Mouse (Mus musculus) embryo, embryonic 11.5 days (tissue): ENCODE measurements around the gene Bckdhb.
"Not testable (repeated sequence)": the region's sequence is repeated elsewhere in the genome, so short reads cannot be mapped to it uniquely, and the experiment has no call there.

Experiments used
- DNase-seq: peaks from one replicate; pipeline ENCODE4 v3.0.0-alpha.2; 2012; ENCODE audit warnings: low read depth, low spot score

Bckdhb gene

DNA sequence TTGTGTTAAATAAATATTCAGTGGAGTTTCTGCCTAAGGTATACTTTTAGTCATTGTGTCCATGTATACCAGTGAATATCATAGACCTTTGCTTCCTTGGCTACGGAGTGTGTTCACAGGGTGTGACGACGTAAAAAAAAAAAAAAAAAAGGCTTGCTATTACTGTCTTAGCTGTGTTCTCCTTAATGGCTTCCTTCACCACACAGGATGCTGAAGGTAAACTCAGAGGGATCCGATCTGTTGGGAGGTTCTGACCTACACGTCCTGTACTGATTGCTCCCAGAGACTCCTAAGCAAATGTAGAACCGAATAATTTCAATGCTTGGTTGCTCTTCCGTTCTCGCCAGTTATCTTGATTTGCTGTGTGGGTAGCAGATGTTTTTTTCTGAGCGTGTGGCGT, 38.4 kb downstream of the Bckdhb start:
- DNase-seq = no peak

DNA sequence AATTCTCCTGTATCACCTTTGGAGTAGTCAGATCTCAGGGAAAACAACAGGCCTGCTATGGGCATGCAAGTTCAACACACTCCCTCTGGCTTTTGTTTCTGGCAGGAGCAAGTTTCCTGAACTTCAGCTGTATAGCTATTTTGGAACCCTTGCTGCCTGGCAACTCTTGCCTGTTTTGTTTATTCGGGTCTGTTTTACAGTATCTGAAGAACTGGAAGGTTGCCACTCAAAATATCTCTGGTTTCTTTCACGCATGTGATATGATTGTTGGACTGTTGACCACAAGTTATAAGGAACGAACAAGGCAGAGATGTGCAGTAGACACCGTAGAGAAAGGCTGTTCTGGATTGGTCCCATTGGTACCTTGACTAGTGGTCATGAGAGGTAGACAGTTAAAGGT, 39.4 kb downstream of the Bckdhb start:
- DNase-seq = no peak

DNA sequence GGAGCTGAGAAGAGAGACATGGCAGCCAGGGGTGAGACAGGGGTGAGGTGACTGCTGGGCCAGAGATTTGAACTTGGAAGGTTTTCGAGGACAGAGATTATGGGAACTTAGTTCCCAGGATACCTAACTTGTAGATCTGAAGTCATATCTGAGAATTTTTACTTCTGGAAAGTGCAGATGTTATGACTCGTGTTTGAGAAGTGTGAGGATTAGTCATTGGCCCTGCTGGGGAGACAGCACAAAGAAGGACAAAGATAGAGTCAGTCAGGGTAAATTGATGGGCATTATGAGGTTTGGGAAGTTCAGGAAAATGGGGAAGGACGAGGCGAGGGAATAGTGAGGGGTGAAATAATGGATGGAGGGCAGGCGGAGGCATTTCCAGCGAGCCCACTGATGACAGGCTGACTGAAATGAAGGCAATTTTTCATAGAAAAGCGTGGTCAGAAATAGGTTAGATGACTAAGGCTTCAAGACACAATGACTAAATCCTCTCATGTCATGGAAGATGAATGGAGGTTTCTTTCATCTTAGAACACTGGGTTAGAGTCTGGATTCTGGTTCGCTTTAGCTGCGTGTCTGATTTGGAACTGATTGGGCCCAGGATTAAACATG, 42.6 kb downstream of the Bckdhb start:
- no peak for DNase-seq

DNA sequence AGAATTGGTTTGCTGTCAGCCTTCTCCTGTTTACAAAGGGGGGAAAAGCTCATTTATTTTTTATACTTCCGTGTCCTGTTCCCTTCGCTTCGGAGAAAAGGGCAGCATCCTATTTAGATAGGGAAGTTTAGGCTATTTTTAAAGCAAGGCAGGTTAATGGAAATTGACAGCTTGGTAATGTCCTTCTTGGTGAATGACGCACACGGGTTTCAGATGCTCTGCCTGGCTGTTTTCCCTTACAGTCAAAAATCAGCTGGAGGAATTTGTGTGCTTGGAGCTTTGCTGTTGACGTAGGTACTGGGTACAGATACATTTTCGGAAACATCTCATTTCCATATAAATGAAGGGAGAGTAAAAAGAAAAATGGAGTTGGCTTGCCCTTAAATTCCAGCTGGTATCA, 44.4 kb downstream of the Bckdhb start:
- DNase-seq = no peak

DNA sequence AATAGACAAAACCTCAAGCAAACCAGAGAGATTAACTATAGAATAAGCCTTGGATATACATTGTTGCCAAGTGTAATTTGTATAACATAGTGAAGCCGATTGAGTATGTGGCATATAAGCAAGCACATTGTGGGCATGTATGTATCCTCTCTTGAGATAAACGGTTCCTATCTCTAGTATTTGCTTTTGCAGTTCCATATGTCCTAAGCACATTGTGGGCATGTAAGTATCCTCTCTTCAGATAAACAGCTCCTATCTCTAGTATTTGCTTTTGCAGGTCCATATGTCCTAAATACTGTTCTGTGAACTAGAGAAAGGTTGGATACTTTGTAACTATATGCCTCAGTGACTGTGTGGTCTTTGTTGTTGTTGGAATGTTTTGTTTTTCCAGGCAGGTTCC, 48.5 kb downstream of the Bckdhb start:
- DNase-seq = no peak

DNA sequence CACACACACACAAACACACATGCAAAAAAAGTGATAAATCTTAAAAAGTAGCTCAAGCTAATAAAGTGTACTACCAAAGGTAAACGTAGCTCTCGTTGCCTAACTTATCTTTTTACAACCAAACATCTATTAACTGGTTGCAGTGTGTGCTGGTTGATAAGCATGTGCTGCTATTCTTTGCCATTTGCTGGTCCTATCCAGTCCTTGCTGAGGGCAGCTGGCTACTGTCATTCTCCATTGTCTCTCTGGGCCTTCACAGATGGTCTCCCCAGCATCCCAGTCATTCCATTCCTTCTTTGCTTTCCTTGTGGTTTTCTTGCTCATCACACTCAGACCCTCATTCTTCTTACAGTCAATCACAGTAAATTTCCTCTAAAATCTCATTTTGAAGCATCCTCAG, 50.9 kb downstream of the Bckdhb start:
- DNase-seq = no peak

DNA sequence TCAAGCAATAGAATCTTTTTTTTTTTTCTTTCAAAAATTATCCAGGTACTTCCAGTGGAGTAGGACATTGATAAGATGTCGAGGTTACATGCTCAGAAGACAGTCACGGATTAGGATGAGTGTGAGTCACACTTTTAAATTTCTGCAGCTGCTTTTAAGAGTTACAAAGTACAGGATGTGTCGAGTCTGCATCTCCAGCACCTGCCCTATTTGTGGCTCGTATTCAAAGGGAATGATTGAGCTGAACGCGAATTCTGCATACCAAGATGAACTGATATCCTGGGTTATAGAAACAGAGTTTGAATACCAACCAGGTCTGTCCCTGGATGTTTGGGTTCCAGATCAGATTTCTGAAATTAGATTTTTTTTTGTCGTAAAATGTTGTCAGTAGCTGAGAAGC, 56.3 kb downstream of the Bckdhb start:
- DNase-seq = no peak

DNA sequence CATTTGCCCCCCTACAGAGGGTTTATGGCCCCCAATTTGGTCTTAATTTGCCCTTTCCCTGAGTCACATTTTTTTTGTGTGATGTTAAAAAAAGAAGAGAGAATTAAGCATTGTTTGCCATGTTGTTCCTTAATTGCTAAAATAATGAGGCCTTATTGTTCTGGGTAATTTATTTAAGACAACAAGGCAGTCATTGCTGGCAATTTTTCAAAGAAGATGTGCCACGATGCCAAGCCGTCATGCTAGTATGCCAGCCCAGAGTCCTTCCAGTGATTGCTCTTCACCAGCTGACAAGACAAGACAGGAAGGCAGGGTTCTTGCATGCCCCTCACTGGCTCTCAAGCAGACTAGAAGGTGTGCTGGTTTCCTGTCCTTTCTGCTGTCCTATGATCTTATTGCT, 84.0 kb downstream of the Bckdhb start:
- no peak for DNase-seq

DNA sequence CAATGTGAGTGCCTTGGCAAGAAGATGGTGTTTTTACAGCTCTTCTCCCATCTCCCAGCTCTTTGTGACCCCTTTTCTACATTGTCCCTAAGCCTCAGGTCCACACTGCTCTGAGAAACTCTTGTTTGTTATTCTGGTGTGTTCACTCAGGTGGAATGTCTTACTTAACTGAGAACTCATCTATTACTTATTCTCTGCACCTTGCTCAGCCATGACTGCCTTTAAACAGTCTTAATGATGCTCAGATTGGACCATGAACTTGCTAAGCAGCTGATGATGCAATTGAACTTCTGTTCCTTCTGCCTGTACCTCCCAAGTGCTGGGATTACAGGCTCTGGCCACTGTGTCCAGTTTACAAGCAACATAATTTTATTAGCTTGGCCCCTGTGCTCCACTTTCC, 86.2 kb downstream of the Bckdhb start:
- DNase-seq = no peak

DNA sequence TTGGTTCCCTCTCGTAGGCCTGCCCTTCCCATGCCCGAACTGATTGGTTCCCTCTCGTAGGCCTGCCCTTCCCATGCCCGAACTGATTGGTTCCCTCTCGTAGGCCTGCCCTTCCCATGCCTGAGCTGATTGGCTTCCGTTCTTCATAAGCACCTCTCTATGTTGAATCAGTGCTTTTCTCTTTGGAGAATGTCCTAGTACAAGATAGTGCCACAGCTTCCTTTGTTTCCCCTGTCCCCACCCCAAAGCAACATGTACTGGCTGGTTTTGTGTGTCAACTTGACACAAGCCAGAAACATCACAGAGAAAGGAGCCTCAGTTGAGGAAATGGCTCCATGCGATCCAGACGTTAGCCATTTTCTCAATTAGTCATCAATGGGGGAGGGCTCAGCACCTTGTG, 93.2 kb downstream of the Bckdhb start:
- DNase-seq = not testable (repeated sequence)

DNA sequence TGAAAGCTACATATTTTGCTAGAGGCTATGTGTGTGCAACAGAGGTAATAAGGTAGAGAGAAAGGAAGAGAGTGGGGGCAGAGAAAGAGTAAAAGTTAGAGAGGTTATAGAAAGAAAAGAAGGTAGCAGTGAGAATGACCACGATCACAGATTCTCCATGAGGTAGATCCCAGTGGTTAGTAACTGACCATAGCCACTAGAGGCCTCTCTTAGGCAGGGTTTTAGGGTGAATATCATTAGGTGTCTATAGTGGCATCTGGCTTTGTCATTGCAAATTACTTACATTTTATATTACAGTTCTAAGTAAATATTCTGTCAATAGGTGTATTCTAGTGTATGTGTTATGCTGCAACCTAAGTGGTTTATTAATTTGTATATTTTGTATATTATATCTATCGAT, 94.7 kb downstream of the Bckdhb start:
- no peak for DNase-seq

DNA sequence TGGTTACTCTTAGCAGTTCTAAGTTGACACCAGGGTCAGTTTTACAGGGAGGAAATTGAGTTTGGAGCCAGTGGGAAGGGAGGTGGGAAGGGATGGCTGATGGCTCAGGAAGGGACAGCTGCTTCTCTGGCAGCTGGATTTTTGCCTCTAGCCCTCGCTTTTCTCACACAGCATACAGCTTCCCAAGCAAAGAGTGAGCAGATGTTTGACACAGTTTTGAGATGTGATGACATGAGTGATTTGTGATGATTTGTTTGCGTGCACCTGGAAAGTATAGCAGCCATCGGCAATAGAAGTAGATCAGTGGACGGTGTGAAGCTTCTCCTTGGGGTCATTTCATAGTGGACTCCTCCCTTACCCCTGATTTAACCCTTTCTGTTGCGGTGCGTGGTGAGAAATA, 96.2 kb downstream of the Bckdhb start:
- DNase-seq = no peak

DNA sequence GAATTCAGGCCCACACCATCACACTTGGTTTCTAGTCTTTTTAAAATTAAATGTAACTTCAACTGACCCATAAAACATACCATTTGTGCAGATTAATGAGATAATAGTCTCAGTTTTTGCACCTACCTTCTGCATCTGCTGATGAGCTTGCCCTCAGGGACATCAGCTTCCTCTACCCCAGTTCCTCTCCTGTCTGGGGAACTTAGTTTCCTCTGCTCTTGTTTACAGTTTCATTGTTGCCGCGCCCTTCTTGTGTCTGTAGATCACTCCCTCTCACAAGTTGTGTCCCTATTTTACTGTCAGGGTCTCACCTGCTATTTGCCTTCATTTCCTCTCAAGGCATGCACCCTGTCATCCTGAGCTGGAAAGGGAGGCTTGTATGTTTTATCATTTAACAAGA, 103.2 kb downstream of the Bckdhb start:
- DNase-seq = no peak

DNA sequence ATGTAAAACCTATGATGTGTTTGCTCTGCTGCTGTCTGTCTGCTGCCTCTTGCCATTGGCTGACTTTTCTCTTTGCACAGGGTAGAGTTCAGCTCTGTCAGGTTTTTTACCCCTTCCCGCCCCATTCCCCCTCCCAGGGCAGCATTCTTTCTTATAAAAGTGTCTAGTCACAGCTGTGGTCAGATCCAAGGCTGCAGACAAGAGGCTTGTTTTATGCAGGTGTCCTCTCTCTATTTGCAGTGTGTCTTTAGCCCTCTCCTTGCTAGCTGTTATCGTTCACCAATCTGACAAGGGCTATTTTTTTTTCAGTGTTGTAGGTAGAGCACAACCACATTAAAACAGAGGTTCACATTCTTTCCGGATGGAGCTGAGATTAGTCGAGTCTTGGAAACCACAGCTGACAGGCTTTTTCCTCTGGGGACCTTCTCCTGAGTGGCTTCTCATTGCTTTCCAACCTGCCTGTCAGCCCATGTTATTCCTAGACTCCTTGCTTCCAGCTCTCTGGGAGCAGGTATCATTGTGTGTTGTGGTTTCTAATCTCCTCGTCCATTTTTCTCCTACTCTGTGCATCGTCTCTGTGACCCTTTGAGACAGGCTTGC, 105.8 kb downstream of the Bckdhb start:
- DNase-seq = no peak

DNA sequence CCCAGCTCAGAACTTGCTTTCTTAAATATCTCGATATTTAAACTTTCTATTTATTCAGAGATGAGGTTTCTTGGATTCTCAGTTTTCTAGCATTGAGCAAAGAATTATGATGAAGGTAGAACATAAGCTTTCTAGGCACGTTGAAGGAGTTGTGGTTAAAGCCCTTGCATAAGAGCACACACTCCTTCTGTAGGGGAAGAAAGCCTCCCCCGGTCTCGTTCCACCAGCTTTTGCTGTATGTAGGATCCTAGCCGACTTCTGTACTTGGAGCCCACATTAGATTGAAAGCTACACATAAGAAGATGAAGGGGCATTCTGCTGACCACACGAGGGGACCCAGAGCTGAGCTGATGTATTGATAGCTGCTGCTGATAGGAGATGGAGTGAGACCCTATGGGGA, 106.5 kb downstream of the Bckdhb start:
- no peak for DNase-seq

DNA sequence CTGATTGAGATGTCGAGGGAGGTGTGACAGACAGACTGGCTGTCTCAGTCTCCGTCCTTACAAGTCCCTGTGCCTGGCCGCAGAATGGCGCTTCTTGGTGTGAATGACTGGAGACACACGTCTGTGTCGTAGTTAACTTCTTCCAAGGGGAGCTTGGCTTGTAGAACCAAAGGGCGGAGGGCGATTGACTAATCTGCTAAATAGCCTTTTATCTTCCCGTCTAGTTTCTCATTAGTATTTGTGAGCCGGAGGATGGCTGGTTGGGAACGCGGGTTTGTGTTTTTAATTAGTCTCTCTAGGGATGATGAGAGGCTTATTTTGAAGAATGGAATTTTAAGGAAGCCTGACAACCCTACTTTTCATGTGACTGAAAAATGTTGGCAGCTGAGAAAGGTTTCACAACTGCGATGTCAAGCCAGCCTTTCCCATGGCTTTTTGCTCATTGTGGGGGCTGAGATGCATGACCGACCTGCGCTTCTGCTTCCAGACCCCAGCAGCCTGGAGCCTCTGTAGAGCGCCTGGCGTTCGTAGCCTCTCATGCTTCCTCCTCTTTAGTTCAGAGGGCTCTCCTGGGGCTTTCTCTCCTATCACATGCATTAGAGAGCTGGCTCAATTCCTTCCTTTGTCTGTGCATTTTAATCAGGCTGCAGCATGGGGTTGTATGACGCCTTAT, 107.9 kb downstream of the Bckdhb start:
- no peak for DNase-seq

DNA sequence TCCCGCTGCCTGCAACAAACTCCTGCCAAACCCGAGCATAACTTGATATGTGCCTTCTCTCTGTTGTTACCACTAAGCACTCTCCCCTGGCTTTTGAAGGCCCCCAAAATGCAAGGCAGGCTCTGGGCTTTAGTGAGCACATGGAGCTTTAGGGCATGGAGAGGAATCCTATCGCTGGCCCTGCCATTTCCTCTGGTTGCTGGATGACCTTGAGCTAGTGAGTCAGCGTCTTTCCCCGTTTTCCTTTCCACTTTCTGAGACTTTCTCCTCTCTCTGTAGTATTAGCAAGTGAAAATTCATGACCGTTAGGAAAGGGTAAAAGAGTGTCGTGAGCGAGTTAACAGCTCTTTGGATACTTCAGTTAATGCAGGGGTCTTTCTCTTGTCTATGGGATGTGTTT, 111.1 kb downstream of the Bckdhb start:
- no peak for DNase-seq

DNA sequence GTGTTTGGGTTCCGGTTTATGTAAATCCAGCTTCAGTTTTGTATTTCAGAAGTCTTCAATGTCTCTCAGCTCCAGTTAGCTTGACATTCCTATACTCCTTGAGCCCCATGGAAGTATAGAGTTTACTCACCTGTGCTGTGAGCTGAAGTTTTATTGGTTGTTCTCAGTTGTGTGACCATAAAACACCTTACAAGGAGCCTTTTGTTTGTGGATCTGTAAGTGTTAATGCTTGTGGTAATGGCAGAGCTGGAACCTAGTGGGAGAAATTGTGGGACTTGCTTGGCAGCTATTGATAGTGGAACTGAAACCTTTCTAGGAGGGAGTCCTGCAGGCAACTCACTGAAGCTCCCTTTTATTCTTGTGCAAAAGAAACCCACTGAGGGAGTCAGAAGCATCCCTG, 112.3 kb downstream of the Bckdhb start:
- DNase-seq = no peak

DNA sequence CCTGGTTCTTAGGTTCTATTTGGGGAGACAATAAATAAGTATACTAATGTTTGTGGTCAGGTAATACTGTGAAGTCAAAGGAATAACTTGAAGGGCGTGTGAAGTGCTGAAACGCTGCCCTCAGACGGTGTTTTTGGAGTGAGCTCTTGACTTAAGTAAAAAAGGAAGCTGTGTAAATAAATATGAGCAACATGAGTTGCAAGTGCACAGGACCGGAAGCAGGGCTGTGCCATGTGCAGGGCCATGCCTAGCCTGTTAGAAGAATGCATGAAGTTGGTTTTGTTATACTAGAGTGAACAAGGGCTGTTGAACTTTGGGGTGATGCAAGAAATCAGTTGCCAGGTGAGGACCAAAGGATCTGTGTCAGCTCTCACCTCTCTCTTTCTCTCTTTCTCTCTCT, 114.0 kb downstream of the Bckdhb start:
- no peak for DNase-seq

DNA sequence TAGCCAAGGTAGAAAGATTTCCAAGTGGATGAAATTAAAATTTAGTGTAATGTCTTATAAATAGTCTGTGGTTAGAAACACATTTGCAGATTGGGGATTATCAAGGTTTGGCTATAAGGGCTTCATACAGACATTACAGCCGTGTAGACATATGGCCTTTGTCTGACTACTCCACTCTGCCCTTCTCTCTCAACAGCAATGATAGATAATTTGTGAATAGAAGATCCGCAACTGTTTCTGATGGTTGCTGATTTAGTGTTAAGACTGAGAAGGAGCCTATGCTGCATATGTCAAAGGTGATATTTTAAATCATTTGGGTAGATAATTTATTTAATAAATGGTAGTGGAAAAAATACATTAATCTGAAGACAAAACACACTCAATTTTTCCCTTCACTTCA, 115.4 kb downstream of the Bckdhb start:
- no peak for DNase-seq

DNA sequence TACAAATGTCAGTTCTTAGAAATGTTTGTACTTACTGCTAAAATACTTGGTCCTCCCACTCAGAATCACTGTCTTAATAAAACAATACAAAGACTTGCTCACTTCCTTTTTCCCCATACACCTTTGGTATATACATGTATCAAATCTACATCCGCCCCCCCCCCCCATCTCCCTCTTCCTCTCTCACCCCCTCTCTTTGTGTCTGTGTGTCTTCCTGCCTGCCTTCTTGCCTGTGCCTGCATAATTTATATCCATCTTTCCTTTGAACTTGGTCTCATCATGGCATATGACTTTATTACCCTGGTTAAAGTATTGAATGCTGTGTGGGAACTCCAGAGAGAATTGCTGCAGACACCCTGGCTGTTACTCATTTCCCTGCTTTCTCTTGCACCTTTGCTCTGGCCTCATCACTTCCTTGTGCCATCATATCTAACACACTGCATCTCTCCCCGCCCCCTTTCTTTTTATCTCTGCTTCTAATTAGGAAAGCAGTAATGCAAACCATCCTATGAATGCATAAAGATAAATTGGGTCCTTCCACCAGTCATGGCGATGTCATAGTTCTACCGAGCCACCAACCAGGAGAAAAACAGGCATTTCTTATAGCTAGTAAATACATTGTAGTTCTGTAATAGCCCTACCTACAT, 116.8 kb downstream of the Bckdhb start:
- no peak for DNase-seq

DNA sequence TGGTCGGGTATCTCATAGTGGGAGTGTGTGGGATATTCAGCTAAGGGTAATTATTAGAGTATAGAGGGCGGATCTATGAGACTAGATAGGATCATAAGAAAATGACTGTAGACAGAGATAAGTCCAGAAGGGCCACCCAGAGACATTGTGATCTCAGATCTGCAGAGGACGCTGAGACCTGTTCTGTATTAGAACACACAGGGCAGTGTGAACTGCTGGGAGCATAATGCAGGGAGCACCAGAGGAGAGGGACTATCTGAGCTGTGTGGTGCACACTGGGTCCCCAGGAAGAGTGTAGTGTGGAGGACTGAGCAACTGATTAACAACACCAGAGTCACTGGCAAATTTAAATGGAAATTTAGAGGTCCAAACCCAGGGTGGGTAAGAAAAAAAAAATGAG, 117.6 kb downstream of the Bckdhb start:
- DNase-seq = no peak

DNA sequence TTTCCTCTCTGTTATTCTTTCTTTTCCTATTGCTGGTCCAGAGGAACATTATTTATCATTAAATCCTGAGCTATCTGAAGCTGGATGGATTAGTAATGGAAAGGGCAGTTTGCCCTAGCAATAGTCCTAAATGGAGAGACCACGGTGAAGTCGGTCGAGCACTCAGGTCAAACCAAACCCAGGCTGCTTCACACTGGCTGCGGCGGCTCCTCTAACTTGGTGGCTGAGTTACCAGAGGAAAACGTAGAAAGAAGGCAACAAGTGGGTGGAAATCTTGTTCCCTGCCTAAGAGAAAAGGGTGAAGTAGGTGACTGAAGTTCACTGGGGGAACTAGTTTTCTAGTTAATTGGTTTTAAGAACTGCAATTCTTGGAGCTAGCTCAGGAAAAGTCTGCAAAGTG, 119.2 kb downstream of the Bckdhb start:
- no peak for DNase-seq
